Mouse (Mus musculus): ENCODE data around the gene AA986860. TPM values are rescaled to one million over a fixed set of nuclear protein-coding genes. Genes with fewer than 3 reads are reported as not detected.

AA986860 gene
- total RNA-seq (2022): 10 to 100 TPM in 2 of 4 experiments, 1 to 10 TPM in 2; 3.7 to 16.2 (median 8.1) TPM

DNA sequence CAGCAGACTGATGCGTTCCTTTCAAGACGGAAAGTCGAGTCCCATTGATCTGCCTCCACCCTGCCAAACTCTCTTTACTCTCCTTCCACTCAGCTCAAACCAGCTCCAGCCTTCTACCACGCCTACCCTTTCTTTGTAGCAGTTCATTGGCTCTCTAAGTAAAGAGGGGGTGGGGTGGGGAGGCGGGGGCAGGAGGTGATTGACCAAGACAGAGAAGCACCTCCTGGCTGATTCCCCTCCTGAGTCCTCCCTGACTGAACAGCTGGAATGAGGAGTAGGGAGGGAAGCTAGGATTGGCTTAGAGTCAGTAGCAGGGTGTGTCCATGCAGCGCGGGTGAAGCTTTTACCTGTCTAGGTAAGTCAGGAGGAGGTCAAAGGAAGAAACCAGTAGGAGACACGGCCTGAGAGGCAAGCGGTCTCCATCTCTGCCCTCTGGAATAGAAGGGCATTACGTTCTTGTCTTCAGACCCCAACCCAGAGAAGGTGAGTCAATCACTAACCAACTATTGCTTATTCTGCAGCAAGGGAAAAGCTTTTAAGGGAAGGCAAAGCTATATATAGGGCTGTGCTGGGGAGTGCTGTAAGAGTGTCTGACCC is at the start of gene AA986860:
AA986860 (plus strand) TSS at position 236 of the 597 bp plus-strand sequence.
- peak; percentile 41 for DNase-seq

DNA sequence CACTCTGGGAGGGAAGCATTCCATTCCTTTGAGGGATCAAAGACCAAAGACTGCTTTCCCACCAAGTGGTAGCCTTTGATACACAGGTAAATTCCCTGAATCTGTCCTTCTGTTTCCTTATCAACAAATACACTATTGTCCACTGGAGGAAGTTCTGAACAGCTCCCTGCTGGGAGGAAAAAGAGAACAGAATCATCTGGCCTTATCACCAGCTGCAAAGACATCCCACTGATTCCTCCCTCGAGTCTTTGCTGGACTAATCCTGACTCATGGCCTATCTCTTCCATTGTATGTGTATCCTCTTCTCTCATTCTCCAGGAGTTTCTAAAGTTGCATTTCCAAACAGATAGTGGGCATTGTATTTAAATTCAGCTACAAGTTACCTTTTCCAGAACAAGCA is 47.9 kb upstream of the AA986860 start:
- DNase-seq: no peak

DNA sequence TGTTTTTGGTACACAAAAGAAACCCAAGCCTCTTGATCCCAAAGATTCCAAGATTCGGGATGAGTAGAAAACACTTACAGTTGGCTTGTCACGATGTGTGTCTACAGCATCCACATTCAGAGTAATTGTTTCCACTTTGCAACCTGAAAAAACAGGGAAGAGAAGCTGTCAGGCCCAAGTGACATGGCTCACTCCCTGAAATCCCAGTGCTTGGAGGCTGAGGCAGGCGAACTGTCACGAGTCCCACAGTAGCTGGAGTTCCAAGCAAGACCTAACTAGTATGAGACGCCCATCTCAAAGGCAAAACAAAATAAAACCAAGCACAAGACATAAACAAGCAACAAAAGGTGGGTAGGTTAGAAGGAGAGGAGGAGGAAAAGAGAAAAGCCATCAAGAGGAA is 33.2 kb upstream of the AA986860 start:
- no peak for DNase-seq

DNA sequence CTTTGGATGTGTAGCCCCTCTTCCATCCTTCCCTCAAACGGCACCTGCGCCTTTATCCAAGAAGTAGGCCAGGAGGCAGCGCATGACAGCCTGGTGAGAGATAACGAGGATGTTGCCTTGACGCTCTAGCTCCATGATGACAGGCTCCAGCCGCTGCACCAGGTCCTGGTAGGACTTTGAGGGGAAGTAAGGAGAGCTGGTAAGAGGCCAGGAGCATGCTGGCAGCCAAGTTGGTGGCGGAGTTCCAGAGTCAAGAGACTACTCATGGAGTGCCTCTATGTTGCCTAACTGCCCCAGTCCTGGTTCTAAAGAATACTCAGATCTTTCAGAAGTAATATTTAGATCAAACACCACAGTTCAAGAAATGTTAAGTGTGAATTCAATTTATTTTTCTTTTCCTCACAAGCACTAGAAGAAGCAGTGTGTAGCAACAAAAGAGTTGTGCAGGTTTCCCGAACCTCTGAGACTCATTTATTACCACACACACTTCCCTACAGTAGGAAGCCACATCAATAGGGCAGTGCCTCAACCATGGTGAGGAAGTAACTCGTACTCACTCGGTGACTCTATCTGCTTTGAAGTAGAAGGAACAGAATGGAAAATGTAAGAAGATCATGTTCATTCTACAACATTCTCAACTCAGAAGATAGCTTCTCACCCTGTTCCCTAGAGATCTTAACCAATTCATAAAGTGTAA is 31.7 kb upstream of the AA986860 start:
- no peak for DNase-seq

DNA sequence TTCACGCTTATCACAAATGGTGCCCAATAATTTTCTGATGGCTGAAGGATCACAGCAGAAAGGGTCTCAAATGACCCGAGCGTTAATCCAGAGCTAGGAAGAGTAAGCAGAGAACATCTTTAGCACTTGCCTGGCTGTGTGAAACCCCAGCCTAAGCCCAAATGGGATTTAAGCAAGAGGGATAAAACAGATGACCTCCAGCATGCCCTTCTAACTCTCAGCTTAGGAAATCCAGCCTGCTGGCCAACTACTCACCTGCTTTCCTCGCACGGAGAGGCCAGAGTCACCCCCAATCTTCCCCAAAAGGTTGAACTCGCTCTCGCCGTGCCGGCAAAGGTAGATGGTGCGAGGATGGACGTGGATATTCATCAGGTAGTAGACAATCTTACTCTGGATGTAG is 29.8 kb upstream of the AA986860 start:
- no peak for DNase-seq

DNA sequence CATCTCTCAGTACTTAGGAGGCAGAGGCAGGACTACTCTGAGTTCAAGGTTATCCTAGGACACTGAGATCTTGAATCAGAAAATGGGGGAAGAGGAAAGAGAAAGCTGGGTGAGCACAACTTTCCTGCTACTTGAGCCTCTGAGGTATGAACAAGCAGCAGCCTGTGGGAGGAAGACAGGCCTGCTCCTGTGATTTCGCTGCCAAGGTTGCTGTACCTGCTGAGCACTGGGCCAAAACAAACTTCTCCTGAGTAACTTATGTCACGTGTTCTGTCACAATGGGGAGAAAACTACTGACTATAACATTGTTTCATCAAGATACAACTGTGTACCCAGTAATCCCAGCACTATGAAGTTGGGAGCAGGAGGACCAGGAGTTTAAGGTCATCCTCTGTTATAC is 28.2 kb upstream of the AA986860 start:
- DNase-seq: no peak

DNA sequence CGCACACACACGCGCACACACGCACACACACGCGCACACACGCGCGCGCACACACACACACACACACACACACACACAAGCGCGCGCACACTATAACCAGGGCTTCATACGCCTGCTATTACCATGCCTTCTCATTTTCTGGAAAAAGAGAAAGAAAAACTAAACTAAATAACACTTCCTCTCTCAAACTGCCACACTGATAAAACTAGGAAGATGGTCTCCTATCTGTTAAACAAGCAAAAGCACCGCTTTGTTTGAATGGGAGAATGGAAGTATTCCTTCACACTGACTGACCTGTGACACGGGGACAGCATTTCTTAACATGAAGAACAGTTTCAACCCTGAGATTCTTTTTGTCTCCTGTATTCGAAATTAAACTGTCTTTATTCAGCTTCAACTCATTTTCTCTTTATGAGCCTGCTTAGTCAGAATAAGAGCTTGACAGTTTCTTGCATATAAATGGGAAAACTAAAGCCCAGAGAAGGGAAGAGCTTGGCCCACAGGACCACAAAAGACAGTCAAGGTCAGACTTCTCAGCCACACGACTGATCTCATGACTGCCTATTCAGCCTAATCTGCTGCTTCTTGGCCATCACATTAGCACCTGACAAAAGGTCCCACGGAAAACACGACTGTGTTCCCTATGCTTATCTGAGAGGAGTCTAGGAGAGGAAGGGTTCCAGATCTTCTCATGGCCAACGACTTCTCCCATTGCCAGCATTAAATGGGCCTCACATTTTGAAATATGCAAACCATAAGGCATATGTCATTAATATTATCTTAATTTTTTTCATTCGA is 21.3 kb upstream of the AA986860 start:
- DNase-seq: no peak

DNA sequence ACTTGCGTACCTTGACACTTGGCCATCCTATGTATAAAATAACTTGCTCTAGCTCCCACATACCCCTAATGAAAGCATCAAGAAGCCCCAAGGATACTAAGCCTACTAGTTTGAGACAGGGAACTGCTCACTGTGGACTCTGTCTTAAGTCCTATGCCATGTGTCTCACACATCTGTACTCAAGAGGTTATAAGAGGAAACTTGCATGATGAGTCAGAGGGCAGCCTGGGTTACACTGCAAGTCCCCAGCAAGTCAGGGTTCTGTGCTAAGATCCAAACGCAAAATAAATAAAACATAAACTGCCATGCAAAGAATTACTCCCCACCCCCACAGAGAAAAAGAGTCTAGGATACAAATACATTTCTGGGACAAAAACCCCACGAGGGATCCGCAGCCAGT is 17.7 kb upstream of the AA986860 start:
- no peak for DNase-seq

DNA sequence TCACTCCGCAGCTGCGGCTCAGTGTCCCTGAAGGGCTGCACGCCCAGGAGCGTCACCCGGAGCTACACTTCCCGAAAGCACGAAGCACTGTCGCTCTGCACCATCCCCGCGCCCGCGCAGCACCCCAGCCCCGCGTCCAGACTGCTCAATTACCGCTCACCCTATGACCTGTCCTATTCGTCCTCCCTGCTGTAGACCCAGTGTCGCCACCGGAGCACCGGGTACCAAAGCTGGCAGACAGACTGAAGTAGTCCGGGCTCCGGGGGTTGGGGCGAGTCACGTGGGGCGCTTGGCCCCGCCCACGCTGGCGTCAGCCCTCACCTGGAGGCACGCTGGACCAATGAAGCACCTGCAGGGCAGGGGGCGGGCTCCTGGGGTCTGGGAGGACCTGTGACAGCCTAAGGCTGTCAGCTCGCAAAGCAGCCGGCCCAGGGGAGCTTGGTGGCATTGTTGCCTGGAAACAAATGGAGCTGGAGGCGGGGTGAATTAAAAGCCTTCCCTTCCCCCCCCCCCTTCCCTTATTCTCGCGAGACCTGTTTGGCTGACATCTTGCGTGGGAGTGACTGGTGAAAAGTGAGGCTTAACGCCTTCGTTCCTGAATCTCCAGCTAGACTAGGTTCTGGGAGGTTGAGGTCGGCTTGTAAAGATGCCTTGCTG is 16.1 kb upstream of the AA986860 start, which contains the start of gene Gm29427:
Gm29427 (minus strand) TSS at position 239 of the 657 bp plus-strand sequence.
- peak; percentile 93 for DNase-seq

DNA sequence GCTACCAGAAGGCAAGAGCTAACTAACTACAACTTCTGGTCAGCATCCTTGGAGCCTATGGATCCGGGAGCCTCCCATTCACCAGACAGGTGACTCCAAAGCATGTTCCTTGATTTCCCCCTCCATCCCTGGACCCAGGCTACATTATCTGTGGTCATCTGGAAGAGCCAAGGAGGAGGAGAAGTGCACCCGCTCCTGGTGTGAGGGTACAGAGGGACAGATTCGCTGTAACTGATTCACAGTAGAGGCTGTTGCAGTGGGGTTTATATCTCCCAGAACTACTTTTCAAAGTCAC is 15.6 kb upstream of the AA986860 start:
- no peak for DNase-seq

DNA sequence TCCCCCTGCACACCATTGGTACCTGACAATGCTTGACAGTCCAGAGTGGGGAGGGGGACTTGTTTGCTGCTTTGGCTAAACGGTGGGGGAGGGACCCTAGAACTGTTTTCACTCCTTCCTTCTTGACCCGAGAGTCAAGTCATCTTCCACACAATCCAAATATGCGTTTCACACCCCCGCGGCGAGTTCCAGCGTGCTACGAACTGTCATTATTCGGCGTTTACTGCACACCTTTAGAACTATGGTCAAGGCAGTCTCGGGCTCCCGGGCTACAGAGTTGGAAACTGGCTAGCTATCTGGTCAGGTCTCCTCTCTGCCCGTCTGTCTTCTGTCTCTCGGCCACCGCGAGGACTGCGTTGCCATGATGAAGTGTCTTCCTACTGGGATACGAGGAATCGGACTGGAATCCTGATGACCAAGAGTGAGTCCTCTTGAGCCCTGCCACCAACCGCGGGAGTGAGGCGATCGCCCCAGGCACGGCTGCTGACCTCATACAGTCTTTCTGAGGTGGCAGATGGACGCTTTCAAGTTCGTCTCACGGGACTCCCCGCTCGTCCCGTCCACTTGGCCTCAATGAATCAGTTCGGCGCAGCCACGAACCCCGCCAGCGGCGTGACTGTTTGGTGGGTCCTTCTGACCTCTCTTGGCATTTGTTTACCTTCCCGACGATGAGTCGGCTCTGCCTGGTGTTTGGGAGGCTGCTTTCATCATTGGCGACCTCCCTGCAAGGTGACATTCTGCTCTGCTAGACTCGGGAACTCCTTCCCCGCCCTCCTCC is 15.1 kb upstream of the AA986860 start:
- peak; percentile 57 for DNase-seq

DNA sequence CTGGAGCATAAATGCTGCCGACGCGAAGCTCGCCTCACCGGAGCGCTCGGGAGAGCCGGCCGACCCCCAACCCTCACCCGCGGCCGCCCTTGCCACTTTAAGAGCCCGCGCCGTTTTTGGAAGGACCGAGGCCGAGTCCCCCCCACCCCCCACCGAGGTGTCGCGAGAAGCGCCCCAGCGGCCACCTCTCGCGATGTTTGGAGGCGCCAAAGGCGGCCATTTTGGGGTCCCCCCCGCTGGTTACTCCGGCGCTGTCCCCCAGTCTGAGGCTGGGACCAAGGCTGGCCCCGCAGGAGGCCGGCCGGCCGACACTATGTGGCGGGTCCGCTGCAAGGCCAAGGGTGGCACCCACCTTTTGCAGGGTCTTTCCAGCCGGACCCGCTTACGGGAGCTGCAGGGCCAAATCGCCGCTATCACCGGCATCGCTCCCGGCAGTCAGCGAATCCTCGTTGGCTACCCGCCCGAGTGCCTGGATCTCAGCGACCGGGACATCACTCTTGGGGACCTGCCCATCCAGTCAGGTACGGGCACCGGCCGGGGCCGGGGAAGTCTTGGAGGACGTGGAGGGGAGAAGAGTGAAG is 14.4 kb upstream of the AA986860 start, which contains the start of gene Yod1:
Yod1 (plus strand) TSS at position 37 of the 581 bp plus-strand sequence.
- DNase-seq: peak; percentile 76

DNA sequence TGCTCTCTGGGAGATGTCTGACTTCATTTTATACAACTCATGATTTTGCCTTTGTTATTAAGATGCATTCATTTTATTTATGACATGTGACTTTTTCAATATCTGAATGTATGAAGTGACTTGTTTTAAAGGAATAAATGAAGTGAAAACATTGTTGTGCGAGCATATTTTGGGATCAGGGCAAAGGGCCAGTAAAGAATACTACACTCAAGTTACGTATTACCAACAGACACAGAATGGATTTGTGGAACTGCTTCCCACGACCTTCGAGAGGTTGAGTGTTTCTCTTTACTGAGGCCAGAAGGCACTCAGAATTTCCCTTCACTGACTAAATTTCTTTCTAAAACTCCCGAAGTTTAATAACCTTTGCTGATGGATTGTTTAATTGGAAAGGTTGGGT is 7.6 kb upstream of the AA986860 start:
- no peak for DNase-seq

DNA sequence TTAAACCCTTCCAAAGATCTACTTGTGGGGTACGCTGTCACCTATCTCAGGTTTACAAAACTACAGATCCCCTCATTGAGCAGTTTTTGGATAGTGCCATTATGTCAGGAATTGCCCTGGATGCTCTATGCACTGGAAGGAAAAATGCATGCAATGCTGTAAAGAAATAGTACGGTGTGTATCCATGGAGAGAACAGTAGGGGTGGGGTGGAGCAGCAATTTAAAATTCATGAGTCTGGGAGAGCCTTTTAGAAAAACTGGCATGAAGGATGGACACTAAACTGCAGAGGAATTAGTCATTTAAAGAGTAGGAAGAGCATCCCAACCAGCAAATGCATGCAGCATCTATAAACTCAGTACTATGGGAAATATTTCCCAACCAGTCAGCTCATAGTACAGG is 5.4 kb upstream of the AA986860 start:
- DNase-seq: no peak

DNA sequence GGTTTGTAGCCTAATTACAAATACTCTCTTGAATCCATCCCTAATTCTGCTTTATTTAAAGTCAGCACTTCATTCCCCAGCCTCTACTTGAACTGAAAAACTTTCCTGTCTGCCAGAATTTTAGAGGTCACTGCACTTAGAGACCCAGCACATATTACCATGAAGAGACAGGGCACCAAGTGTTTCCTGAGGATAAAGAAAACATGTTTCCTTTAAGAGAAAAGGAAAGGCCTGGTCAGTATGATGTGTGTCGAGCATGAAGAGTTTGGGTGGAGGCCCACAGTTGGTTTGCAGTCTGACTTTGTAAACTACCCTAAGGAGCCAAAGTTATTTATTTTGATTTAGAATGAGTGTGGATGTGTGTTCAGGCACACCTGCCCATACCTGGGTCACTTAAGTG is 3.7 kb upstream of the AA986860 start:
- no peak for DNase-seq

DNA sequence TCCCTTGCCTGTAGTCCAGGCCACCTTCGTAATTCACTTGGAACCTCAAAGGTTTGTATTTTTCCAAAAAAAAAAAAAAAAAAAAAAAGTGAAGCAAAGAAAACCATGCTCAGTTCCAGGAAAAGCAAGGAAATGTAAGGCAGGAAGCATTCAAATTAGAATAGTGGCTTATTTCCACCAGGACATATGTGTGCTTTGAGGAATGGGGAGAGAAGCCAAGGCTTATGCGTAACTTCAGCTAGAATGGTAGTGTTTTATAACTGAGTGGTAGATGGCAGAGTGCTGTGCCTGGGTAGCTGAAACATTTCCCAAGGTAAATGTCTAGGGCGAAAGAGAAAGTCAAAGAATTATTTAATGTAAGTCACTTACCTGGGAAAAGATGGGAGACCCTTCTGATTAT is 3.1 kb upstream of the AA986860 start:
- no peak for DNase-seq

DNA sequence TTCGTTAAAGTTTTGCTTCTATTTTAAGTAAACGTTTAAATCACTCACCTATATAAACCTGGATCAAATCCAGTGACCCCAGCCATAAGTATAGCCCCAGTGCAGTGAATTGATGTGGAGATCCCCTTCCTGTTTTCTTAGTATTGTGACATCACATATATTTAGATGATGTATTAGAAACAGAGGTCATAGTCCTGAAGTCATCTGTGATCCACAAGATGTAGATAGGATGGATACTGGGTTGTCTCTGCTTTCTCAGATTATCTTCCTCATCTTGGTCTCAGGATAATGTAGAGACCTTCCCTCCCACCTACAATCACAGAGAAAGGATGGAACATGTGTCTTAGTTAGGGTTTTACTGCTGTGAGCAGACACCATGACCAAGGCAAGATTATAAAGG is 2.6 kb upstream of the AA986860 start, which contains the start of gene Pfkfb2:
Pfkfb2 (minus strand) TSS at position 101 of the 400 bp plus-strand sequence.
- no peak for DNase-seq

DNA sequence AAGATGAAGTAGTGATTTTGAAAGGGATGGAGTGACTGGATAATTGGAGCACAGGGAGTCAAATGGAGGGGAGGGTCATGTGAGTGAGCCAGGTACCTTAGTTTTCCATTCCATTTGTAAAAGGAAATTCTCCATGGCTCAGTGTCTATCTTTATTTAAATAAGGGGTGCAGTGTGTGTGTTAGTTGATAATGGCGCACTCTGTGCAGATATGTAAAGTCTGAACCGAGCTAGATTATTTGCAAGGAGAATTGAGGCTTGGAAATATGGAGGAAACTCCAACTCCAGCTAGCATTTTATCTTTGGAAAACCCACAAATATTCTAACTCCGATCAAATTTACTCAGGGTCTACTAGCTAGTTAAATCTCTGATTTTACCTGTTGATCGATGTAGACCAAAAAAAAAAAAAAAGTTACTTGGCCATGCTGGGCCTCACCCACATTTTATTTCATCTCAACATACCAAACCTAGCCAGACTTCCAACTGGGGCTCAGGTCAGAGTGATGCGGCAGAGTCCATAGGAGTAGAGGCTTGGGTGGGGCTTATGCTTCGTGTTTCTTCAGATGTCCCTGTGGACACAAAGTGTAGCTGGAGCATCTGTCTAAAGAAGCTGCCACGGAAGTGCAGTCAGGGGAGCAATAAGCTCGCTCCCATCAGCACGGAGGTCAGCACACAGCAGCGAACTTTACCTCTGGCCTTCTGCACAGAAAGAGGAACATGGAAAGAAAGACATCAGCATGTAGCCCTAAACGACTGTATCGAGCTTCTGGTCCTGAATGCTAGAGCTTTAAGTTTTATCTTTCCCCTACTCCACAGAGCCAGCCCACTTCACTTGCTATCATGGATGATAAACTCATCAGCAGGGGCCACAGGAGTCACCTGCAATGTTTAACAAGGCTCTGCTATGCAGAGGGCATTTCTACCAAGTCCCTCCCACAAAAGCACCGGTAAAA is 1.2 kb downstream of the AA986860 start:
- DNase-seq: no peak

DNA sequence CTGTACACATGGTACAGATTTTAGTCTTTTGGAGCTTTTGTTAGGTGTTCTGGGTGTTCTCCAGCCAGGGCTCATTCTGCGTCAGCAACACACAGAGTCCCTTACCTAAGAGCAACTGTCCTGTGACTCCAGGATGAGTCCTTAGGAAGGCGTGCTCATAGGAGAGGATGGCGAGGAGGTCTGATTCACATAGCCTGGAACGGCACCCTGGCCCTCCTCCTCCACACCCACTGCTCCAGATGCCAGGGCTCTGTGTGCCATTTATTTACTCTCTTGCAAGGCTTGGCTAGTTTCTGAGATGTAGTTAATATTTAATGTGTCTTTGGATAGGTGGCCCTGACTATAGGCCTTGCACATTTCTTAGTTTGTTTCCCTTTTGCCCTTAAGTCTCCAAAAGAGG is 1.9 kb downstream of the AA986860 start:
- DNase-seq: no peak

DNA sequence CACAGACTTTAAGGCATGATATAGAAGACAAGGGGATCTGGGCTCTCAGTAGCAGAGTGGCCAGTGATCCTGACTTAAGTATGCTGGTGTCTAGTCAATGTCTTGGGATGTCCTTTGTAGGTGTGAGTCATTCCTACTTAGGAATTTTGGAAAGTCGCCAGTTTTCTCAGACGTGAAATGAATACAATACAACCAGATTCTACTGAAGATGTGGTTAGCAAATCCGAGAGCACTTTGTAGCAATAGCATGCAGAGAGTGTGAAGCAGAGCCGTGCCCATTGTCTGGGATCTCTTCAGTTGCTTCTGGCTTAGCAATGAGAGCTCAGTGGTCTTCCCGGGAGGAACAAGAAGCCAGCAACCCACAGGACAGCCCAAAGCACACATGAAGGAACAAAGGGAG is 2.7 kb downstream of the AA986860 start:
- DNase-seq: no peak

DNA sequence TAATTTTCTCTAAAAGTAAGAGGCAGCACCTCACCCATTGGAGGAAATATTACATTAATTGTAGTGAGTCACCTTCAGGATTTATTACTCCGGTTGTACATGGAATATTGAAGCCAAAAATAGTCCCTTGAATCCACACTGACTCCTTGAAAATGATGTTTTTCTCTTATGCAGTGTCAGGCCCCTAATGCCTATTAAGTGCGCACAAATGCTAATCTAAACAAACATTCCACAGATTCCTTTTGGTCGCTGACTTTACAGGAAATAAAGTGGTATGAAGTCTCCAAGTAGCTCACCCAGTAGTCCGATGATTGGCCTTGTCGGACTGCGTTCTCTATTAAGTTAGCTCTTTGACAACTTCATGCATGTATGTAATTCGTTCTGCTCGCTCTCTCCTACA is 3.1 kb downstream of the AA986860 start:
- DNase-seq: no peak
